Mouse (Mus musculus) adrenal gland, adult (tissue): ENCODE results near the gene Rgs10.

Source experiments
- DNase-seq, 2 experiments: peaks; one replicate each; pipeline ENCODE4 v3.0.0; 2022 to 2023; ENCODE audit warnings: low spot score in 1 of 2; ENCODE audit not compliant: inconsistent age in 2 of 2

Gene Rgs10

GRCm38 (mm10) chr7:128410708-128411413 lies 7.7 kb downstream of the Rgs10 start:
- no peak for DNase-seq

- no peak for DNase-seq
Observed at GRCm38 (mm10) chr7:128408265-128408664, 10.3 kb downstream of the Rgs10 start.

- DNase-seq: no peak
Observed at GRCm38 (mm10) chr7:128403988-128404387, 14.6 kb downstream of the Rgs10 start.

- DNase-seq: no peak
Observed at GRCm38 (mm10) chr7:128403586-128403985, 15.0 kb downstream of the Rgs10 start.

- no peak for DNase-seq
Observed at GRCm38 (mm10) chr7:128403128-128403527, 15.4 kb downstream of the Rgs10 start.

- DNase-seq: peak in 1 of 2 experiments; percentile 61
Observed at GRCm38 (mm10) chr7:128402577-128402976, 16.0 kb downstream of the Rgs10 start.

- no peak for DNase-seq
Observed at GRCm38 (mm10) chr7:128398664-128399063, 19.9 kb downstream of the Rgs10 start.

- no peak for DNase-seq
Observed at GRCm38 (mm10) chr7:128397066-128397465, 21.5 kb downstream of the Rgs10 start.

- no peak for DNase-seq
Observed at GRCm38 (mm10) chr7:128393756-128394155, 24.8 kb downstream of the Rgs10 start.

GRCm38 (mm10) chr7:128392972-128393314 lies 25.6 kb downstream of the Rgs10 start:
- no peak for DNase-seq

GRCm38 (mm10) chr7:128392071-128392971 lies 26.2 kb downstream of the Rgs10 start:
- DNase-seq: peak in 1 of 2 experiments; percentile 27

- no peak for DNase-seq
Observed at GRCm38 (mm10) chr7:128391267-128392057, 27.1 kb downstream of the Rgs10 start.

- peak; percentile 51 to 84 for DNase-seq
Observed at GRCm38 (mm10) chr7:128388968-128389367, 29.6 kb downstream of the Rgs10 start.

GRCm38 (mm10) chr7:128383726-128384463 lies 34.7 kb downstream of the Rgs10 start:
- no peak for DNase-seq

- no peak for DNase-seq
Observed at GRCm38 (mm10) chr7:128383189-128383725, 35.3 kb downstream of the Rgs10 start.

GRCm38 (mm10) chr7:128382527-128382860 lies 36.1 kb downstream of the Rgs10 start:
- DNase-seq: no peak

GRCm38 (mm10) chr7:128381811-128382526 lies 36.6 kb downstream of the Rgs10 start:
- no peak for DNase-seq

- DNase-seq: no peak
Observed at GRCm38 (mm10) chr7:128381001-128381400, 37.6 kb downstream of the Rgs10 start.

GRCm38 (mm10) chr7:128379162-128379805 lies 39.3 kb downstream of the Rgs10 start:
- DNase-seq: no peak
